Mouse (Mus musculus): ENCODE measurements around the gene Hcar1.

Gene Hcar1

DNA sequence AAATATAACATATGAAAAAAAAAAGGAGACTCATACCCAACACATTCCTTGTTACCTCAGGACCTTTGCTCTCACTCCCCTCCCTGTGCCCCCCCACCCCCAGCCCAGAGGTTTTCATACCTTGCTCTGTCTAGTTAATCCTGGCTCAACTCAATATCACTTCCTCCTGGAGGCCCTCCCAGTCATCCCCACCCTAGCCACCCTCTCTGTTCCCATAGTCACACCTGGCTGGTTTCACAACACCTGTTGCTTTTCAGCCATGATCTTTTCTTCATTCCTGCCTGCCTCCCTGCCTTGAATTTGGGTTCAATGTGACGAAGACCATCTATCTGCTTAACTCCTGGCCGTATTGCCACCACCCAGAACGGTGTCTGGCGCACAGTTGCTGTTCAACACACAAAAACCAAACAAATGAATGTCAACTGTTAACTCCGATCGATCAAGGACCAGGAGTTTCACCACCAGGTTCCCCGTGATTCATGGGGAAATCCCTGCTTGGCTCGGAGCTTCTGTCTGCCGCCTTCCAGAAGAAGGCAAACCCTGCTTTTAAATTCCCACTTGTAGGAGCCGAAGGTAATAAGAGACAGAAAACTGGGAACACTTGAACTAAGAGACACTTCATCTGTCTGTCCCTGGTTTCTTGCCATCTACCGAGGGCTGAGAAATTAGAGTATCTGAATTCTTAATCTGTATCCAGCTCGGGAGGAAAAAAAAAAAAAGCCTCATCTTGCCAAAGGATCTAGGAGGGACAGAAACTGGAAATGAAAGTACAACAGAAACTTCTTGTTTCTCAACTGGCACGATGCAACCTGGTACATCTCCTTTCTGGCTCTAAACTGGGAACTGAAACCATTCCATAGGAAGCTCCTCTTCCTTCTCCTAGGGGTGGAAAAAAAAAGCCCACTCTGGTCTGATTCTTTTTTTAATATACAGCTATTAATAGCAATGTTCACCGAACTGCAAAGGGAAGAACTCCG, 17.2 kb downstream of the Hcar1 start:
- no peak for DNase-seq

DNA sequence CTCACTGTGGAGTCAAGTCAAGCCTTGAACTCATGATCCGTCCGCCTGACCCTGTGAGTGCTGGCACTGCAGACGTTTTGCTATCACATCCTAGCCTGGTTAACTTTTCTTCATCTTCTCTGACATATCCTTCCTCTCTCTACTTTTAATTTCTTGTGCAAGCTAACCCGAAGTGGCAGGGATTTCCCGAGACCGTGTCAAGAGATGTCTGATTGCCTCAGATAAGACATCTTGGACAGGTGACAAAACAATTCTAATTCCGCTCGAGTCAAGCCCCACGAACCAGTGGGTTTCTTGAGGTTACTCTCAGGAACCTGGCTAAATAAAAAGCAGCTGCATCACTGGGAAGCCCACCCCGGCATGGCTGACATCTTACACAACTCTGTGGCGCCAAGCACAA, 21.0 kb downstream of the Hcar1 start:
- no peak for DNase-seq

DNA sequence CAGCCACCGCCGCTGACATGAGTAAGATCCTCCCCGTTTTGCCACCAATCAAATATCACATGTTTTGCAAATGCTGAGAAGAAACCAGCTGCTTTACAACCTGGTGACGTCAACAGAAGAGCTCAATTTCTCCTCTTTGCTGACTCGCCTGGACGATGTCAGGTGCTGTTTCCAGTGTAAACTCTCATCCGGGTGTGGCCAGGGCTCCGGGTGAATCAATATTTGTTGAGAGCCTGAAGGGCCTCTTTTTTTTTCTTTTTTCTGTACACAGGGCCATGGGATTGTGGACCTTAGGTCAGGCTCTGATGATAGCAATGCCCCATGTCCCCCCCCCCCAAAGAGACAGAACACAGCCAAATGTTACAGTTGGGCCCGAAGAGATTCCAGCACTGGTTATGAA, 25.3 kb downstream of the Hcar1 start:
- DNase-seq = no peak

DNA sequence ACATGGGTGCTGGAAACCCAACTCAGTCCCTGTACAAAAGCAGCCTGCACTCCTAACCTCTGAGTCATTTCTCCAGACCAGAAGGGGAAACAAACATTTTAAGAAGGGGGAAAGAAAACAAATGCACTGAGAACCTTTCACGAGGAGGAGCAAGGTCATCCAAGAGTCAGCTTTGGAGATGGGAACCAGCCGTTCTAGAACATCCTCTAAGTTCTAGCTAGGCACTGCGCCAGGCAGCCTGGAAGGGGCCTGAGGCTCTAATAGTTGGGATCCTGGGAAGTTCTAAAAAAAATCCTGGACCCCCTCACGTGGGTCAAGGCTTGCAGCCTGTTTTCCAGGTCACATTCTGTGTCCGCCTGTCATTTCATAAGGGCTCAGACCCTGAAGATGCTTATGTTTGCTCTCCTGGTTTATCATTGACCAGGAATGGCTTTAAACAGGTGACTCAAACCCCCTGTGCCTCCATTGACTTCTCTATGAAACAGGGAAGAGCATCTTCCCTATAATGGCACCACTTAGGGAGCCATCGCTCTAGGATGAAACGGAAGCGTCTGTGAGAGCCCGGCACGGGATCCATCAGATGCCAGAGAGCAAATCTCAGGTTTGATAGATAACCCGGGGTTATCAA, 25.8 kb downstream of the Hcar1 start:
- peak; percentile 54 to 62 for DNase-seq

- DNase-seq = peak; percentile 20 to 63
Measured at GRCm38 (mm10) chr5:123851398-123851797, 28.4 kb downstream of the Hcar1 start.

GRCm38 (mm10) chr5:123844316-123844715, 35.5 kb downstream of the Hcar1 start:
- peak; percentile 34 to 48 for DNase-seq

GRCm38 (mm10) chr5:123843816-123844215, 36.0 kb downstream of the Hcar1 start:
- DNase-seq = no peak

GRCm38 (mm10) chr5:123842935-123843282, 36.9 kb downstream of the Hcar1 start:
- DNase-seq = no peak

DNA sequence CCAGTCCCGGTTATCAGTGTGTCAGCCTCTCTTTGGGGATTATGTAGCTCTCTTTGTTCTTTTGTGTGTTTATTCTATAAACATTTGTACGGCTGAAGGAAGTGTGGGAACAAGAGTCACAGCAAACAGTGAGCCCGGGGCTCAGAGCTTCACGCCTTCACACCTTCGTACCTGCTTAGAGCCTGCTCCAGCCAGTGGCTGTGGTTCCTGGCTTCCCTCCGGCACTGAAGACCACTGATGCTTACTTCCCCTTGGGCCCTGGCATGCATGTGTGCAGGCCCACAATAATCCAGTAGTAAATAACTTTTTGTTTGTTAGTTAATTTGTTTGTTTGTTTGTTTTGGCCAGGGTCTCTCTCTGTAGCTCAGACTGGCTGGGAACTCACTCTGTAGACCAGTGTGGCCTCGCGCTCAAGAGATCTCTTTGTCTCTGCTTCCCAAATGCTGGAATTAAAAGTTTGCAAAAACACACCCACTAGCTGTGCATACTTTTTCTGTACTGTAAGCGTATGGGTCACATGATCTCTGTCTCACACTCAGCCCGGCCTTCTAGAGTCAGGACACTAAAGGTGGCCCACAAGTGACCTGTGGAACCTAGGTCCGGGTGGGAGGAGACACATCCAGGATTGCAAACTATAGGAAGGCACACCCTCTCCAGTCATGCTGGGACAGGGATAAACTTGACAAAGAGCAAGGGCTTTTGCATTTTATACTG, 37.4 kb downstream of the Hcar1 start:
- DNase-seq = no peak

DNA sequence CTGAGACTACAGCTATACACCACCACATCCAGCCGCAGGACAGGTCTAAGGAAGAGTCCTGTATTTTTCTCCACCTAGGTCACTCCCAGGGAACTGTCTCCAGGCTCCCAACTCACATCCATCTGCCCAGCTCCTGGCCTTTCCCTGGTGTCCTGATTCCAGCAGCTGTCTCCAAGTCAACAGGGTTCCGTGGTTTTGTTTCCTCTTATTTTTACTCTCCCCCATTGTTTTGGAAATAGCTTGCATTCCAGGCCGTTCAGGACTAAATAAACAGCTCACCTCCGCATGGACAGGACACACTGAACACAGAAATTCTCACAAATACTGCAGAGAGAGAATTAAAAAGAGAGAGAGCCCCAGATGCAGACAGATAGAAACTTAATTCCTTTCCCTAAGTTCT, 42.4 kb downstream of the Hcar1 start:
- DNase-seq = no peak

DNA sequence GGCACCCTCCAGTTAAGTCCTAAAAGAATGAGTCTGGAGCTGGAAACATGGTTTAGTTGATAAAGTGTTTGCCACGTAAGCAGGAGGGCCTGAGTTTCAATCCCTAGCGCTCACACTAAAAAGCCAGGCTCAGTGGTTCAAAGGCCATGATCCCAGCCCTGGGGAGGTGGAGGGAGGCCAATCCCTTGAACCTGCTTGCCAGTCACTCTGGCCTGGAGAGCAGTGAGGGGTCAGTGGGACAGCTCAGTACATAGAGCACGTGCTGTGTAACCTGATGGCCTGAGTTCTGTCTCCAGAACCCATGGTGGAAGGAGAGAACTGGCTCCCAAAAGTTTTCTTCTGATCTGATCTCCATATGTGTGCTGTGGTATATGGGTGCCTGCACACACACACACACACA, 45.0 kb downstream of the Hcar1 start:
- DNase-seq = peak in 1 of 2 experiments; percentile 48

GRCm38 (mm10) chr5:123832309-123832708, 47.5 kb downstream of the Hcar1 start:
- DNase-seq = no peak

DNA sequence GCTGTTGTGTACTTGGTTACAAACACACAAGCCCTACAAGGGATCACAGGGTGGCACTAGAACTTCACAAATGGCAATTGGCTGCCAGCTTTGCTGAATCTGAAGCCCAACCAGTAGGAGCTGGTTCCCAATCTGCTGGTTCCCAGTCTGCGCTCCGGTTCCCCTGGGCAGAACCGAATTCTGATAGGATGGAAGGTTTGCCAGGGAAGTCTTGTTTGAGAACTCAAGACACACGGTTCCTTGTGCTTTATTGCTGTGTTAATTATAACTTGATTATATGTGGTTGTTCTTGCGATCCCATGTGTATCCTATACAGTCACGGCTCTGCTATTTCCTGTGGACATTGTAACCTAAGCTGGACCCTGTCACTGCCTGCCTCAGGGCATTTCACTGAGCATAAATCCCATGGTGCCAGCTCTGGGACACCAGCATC, 52.1 kb downstream of the Hcar1 start:
- DNase-seq = peak; percentile 60 to 75

Measured in kidney, postnatal 25 days (tissue).